Mouse (Mus musculus) hindlimb bud, embryonic 11.5 days (tissue): ENCODE data around the gene Kif13a.
A peak's percentile ranks its signal among the peaks of the same experiment; 100 is the strongest.

ENCODE experiments used
- DNase-seq: peaks from one replicate; pipeline ENCODE4 v3.0.0-alpha.2; 2012; ENCODE audit warnings: low read depth, low spot score; ENCODE audit errors: extremely low spot score

Gene Kif13a

DNA sequence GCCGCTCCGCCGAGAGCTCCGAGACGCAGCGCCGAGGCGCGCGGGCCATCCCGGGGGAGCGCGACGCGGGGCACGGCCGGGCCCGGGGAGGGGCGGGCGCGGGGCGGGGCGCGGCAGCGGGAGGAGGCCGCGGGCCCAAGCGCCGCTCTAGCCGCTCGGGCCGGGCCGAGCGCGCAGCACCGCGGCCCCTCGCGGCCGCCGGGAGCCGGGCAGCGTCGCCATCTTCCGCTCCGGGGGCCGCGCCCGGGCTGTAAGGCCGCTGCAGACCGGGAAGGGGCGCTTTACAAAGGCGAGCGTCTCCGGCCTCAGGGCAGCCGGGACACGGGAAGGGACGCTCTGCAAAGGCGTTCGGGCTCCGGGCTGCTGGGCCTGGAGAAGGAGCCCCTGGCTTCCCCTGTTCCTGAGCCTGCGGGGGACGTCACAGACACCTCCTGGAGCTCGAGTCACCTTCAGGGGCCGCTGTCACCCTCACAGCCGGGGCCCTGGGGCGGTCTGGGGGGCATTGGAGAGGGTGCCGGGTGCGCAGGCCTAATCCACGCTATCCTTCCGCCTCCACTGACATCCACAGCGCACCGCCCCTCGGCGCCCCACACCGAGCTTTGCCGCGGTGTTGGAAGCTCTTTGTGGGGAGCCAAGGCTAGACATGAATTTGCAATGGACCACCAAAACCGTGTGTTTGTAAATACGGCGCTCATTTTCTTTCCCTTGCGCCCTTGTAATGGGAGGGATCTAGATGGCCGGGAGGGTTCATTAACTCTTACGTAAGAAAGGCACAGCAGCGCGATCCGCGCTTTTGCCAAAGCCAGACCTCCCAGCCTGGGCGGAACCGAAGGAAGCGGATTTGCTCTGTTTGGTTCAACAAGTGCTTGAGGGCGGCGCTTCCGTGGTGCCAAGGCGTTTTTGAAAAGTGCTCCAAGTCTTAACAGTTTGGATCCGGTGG lies at the start of gene Kif13a:
TSS of gene Kif13a (minus strand) at position 149 of the 940 bp plus-strand sequence.
- DNase-seq = peak; percentile 78

DNA sequence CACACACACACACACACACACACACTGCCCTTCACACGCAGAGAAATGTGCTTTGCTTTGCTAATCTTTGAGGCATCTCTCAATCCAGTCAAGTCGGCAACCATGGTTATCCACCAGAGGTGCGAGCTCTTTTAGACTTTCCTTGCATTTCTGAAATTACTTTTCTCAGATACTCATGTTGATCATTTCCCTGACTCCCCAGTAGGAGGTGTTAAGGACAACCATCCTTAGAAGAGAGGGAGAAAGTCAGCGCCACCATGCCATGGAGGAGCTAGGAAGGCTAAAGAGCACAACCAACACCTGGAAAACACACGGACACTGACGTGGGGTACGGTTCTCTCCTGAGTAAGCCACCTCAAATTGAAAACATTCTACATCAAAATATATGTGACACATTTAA lies 46.9 kb upstream of the Kif13a start:
- DNase-seq = no peak

DNA sequence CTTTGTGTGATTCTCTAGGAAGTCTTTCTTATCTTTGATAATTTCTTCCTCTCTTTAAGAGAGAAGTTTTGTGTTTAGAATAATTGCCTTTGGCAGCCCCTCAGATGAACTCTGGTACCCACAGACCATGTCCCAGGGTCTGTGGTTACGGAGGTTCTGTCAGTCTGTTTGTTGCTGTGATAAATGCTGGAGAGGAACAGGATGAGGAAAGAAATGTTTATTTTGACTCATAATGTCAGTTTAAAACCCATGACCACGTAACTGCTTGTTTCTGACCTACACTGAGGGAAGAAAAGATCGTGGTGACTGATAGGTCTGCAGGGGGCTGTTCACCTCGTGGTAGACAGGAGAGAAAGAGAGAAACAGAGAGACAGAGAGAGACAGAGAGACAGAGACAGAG lies 46.3 kb upstream of the Kif13a start:
- no peak for DNase-seq

DNA sequence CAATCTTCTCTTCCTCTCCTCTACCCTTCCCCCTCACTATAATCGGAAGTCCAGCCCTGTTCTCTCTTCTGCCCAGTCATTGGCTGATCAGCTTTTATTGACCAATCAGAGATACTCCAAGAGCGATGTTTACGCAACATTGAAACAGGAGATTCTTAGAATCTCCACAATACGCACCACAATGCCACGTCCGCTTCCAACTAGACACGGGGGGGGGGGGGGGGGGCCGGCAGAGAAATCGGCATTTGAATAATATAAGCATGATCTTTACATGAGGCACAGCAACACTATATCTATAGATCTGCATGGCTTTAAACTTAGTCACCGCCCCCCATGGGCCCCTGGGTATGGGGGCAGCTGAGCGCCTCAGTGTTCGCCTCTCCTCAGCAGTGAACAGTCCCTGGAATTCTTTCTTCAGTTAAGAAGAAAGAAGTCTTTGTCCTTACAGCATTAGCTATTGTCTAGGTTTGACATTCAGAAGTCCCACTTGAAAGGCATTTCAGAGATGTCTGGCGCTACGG lies 45.4 kb upstream of the Kif13a start:
- DNase-seq = no peak

DNA sequence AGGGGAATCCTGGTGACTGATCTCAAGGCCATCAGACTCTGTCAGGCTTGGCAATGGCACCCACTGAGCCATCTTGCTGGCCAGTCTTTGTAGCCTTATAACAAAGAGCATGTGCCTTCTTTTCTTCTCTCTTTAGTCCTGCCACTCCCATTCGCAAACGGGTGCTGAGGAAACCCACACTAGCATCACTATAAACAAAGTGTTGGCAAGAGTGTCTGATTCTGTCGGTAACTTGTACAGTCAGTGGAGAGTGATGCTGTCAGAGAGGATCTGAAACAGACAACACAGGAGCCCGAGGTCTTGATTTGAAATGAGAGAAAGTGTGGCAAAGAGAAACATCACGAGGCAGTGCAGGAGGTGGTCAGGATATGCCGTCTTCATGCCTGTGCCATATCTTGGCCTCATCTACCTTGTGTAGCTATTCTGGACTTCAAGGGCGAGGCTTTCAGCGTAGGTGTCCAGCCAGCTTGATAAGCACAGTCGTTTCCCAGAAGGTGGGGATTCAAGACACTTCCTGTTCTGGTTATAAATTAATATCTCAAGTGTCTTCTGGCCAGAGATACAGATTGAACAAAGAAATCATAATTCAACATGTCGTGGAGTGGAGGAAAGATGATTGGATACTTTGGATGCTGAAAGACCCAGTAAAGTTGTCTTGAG lies 40.7 kb upstream of the Kif13a start:
- no peak for DNase-seq

DNA sequence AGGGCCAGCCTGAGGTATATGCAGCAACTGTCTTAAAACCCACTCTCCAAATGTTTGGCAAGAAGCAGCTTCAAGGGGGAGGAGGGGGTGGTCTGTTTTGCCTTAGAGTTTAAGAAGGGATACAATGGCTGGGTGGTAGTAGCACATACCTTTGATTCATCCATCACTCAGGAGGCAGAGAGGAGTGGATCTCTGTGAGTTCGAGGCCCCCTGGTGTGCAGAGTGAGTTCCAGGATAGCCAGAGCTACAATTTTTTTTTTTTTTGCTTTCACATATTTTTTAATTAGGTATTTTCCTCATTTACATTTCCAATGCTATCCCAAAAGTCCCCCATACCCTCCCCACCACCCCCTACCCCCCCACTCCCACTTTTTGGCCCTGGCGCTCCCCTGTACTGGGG lies 39.0 kb upstream of the Kif13a start:
- DNase-seq = no peak

DNA sequence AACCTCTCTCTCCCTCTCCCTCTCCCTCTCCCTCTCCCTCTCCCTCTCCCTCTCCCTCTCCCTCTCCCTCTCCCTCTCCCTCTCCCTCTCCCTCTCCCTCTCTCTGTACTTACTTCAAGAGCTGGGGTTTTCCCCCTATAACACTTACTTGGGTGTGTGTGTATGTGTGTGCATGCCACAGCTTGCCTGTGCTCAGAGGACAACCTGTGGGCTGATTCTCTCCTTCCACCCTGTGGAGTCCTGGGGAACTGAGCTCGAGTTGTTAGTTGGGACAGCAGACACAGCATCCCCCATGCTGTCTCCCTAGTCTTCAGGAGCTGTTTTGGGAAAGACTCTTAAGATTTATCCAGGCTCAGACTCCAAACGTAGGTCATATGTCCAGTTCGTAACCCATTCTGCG lies 37.6 kb upstream of the Kif13a start:
- DNase-seq = no peak

DNA sequence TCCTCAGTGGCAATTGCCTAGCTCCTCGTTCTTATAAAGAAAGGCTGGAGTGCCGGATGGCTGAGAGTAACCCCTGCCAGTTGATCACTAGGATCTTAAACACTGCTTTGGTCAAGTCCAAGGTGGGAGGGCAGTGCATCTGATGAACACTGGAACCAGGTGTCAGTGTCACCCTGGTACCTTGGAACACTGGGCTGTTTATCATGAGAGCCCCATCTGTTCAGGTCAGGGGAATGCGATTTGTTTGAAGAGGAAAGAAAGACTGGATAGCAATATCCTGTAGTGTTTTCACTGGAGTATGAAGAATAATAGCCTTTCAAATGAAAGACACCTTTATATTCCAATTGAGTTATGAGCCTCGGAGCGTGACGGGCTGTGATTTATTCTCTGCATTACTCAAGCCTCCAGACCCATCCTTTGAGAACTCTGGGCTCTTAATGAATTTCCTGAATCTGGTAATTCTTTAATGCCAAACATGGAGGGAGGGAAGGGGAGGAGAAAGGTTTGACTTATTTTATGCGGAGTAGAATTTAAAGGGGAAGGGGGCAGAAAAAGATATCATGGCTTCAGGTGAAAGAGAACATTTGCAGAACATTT lies 31.3 kb upstream of the Kif13a start:
- DNase-seq = no peak

DNA sequence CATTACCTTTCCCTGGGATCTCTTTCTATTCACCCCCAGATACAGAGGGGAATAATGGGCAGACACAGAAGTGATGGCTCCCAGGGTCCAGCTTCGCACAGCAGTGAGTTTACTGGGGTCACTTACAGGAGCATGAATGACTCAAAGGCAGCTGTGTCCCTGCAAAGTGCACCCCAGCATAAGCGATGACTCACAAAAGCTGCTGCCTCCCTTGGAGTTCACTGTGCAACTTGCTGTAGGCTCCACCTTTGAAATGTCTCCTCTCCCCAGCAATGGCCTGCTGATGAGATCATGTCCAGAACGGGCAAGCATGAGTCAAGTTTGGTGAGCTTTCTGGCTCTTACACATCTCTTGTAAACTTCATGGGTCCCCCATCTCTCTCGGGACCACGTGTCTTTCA lies 29.5 kb upstream of the Kif13a start:
- no peak for DNase-seq

DNA sequence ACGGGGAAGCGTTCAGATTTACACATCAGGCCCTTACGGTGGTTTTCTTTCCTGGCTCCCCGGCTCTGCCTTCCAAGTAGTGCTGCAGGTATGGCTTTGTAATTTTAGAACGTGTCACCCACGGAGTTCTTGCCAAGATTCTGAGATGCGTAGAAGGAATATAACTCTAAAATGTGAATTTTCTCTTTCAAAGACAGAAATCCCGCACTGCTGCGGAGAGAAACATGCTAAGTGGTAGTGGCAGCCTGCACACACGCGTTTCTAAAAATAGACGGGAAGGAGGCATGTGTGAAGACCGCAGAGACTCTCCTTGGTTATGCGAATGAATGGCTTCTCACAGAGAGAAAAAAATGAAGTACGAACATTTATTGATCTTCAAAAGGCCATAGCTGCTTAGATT lies 21.5 kb upstream of the Kif13a start:
- no peak for DNase-seq

DNA sequence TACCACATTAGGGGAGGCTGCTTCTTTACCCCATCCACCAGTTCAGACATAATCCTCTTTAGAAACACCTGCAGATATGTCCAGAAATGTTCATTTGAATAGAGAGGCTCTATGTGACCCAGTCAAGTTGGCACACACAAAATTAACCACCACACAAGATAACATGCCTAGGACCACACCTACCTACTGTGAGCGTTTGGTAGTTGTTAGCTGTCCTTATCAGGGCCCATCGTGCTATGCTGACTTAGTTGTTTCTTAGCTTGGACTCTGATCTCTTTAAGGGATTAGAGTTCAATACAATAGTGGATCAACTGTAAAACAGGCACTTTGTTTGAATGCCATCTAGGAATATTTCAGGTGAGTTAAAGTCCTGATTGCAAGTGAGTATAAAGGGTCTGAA lies 20.1 kb upstream of the Kif13a start:
- DNase-seq = no peak

DNA sequence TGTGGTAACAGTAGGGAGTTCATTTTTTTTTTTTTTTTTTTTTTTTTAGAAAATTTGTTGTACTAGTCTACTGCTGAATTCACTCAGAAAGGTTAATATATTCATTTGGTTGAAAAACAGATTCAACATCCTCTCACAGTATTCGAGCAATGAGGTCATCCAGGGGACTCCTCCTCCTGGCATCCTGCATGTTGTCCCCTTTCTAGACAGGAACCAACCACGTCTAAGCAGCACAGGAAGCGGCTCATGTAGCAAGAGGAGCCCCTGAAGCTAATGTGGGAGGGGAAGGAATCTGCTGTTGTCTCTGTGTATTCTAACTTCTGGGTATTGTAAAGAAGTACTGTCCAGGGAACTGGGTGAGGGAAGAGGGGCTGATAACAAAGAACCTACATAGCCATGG lies 18.4 kb upstream of the Kif13a start:
- DNase-seq = no peak

DNA sequence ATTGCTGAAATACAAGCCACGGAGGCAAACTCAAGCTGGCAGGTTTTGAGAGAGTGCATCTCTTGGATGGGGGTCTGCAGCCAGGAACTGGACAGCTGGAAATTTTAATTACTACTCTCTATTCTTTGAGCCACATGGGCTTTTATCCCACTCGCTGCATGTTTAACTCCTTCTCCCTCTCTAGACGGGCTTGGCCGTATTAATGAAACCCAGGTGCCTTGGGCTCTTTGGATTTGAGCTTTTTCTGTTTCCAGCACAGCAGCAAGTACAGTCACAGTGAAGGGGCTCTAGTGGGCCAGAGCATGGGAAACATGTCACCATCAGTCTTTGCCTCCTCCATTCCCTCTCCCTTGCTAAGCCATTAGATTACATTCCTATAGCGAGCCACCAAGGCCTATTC lies 16.4 kb upstream of the Kif13a start:
- no peak for DNase-seq

DNA sequence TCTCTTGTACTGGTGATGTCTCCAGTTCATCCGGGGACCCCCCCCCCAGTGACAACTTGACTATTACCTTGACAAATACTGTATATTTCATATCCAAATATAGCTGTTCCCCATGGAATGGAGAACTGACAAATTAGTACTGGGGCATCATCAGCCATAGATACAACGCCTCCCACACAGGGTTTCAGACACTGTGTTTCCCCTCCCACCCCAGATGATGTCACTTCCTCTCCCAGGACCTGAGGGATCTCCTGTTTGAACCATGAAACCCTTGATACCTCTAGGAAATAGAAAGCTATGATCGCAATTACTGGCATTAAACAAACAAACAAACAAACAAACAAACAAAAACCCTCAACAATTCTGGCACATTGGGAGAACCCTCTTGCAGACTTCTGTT lies 15.6 kb upstream of the Kif13a start:
- DNase-seq = no peak

DNA sequence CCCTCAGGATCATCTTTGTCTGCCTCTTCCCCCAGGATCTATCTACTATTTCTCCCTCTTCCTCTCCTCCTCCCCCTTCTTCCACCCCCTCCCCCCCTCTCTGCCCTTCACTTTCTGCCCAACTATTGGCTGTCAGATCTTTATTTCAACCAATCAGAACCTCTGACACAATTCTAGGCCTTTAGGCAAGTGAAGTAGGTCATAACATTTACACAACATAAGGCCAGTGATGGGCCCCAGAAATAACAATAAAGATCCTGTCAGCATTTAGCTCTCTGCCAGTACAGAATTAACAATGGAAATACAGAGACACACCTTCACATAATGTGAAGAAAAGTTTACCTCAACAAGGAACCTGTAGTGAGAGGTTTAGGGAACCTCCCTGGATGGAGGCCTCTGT lies 13.6 kb upstream of the Kif13a start:
- DNase-seq = no peak

DNA sequence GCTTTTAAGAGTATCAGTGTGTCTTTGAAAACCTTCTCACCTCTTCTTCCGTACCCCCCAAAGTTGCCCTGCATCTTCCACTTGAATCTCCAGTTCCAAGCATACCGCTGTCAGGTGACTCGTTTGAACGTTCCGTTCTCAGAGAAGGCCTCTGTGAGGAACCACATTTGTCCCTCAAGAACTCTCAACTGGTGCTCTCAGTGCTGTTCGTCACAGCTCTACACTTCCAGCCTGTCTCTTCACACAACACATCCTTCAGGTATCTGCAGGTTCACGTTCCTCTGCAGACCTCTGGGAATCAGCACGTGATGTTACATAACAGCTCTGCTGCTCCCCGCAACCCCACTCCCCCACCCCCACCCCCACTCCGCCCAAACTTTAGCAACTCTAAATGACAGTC lies 4.4 kb upstream of the Kif13a start:
- no peak for DNase-seq

DNA sequence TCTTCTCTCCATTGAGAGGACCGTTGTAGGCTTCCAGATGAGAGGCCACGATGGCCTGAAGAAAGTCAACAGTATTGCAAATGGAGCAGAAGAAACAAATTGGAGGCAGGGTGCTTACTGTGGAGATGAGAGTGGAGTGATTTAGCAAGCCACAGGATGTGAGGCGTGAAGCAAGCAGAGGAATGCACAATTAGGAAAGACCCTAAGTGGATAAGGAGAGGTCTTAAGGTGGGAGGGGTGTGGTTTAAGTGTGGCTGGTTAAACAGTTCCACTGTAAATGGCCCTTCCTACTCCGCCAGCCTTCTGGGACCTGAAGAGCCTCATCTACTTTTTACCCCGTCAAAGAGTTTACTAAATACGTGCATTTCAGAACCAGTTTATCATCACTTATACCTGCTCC lies 3.2 kb upstream of the Kif13a start:
- DNase-seq = no peak

DNA sequence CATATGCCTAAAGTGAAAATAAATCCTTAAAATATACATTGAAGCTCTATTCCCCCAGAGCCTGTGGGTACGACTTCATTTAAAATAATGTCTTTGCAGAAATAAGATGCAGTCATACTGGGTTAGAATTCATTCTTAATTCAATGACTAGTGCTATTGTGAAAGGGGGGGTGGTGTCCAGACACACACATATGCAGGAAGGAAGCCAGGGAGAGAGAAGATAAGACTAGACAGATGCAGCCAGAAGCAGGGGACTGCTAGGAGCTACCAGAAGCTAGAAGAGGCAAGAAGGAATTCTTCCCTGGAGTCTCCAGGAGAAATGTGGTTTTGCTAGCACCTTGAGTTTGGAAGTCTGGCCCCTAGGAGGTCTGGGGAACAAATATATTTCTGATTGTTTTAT lies 2.4 kb upstream of the Kif13a start:
- no peak for DNase-seq

DNA sequence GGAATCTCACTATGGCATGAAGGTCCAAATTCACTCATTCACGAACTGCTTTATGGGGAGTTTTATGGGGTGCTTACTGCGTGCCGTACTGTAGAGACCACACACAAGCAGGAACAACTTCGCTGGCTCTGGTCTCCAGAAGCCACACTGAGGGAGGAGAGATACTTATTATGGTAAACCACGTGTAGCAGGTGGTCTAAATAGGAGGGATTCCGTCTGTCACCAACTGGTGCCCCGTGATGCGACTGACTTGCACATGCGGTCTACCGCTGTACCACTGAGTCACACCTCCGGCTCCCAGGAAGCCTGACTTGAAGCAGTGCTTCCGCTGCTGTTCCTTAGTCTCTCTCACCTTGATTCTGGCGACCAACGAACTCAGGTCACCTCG lies 986 bp upstream of the Kif13a start:
- DNase-seq = no peak

DNA sequence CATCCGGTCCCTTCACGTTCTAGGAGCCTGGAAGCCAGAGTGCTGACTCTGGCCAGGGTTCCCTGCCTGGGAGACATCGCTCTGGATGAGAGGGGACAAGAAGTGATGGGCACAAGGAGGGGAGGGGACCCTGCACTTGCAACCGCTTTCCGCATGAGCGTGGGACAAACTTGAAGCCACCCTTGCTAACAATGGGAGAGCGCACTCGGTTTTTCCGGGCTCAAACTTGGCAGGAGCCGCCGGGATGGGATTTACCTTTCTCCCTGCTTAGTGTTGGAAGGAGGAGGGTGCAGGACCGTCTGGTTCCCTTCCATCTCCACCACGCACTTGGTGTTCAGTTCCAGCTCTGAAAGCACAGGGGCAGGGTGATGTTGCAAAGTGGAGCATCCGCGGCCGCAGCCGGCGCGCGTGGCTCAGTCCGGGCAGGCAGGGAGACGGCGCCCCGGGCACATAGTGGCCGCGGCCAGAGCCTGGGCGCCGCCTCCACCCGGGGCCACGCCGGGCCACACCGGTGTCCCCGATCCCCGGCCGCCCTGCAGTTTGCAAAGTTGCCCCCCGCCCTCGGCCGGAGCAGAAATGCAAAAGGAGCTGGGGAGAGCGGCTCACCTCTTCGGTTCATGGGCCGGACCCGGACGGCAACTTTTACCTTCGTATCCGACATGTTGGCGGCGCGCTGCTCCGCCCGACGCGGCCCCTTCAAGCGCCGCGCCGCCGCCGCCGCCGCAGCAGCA lies 541 bp downstream of the Kif13a start:
- no peak for DNase-seq

DNA sequence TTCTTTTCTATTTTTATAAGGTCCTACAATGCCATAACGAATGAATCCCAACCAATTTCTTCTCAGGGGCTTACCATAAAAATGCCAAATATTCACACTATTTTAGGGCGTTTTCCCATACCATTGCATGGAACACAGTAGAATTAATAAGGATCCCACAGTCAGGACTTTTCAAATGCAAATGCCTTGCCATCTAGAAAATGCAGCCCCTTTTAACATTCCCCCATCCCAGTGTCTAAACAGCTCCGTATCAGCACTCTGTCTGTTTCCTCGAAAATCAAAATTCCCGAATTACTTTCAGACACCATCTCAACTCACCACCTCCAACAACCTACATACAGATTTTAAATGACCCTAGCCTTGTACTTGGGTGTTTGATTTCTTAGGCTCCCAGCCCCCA lies 1.3 kb downstream of the Kif13a start:
- no peak for DNase-seq
